Mouse (Mus musculus): Measurements from ENCODE around the gene Ftsj1. TPM values are rescaled to one million over a fixed set of nuclear protein-coding genes. Genes with fewer than 3 reads are reported as not detected.
A peak's percentile ranks its signal among the peaks of the same experiment; 100 is the strongest.

Ftsj1 gene
- polyA plus RNA-seq, 1 experiment from 2014 or later = 55.7 TPM

GRCm38 (mm10) chrX:8206694-8207197 lies 45.5 kb downstream of the Ftsj1 start:
- DNase-seq (ENCODE audit: low spot score) (no peak), ATAC-seq (ENCODE audit: insufficient read depth, low FRiP score, low TSS enrichment) (peak; percentile 25; the same call in 1 of the 2 replicates)
- 19% methylated on average over 11 of the region's 11 CpGs for WGBS
- no peaks in the 10 kb centered on the region for H3K36me3 ChIP-seq (ENCODE audit: control insufficient read depth, insufficient read depth, low read length)
- peak overlapping the region; percentile 46 for H3K4me3 ChIP-seq (ENCODE audit: low read depth, low read length)
- H3K4me1 ChIP-seq (ENCODE audit: control insufficient read depth, insufficient read depth, low read length) = no peaks in the 10 kb centered on the region
- H3K9me3 ChIP-seq (ENCODE audit: control insufficient read depth, low read length) = no peaks in the 10 kb centered on the region
- peak overlapping the region; percentile 3; the same call in 1 of the 2 replicates for H3K9ac ChIP-seq (ENCODE audit: low read length)
- H3K4me2 ChIP-seq (ENCODE audit: low read depth) = peak overlapping the region; percentile 52
- H3K27ac ChIP-seq (ENCODE audit: low read depth, low read length) = no peak overlapping the region
- no peaks in the 10 kb centered on the region for H3K27me3 ChIP-seq (ENCODE audit: control insufficient read depth, insufficient read depth, low read length)

GRCm38 (mm10) chrX:8206015-8206693 lies 46.1 kb downstream of the Ftsj1 start, which contains the start of gene Porcn:
Gene Porcn, minus strand, starts transcription at chrX:8206525.
- H3K36me3 ChIP-seq (ENCODE audit: control insufficient read depth, insufficient read depth, low read length) = no peaks in the 10 kb centered on the region
- peak within 1 kb of the TSS; percentile 63 for H3K9ac ChIP-seq (ENCODE audit: low read length)
- ATAC-seq (ENCODE audit: insufficient read depth, low FRiP score, low TSS enrichment) (peak; percentile 94), DNase-seq (ENCODE audit: low spot score) (peak; percentile 85)
- peak within 1 kb of the TSS; percentile 52 for H3K4me2 ChIP-seq (ENCODE audit: low read depth)
- H3K9me3 ChIP-seq (ENCODE audit: control insufficient read depth, low read length) = no peaks in the 10 kb centered on the region
- no peaks in the 10 kb centered on the region for H3K4me1 ChIP-seq (ENCODE audit: control insufficient read depth, insufficient read depth, low read length)
- WGBS = 11% methylated on average over 45 of the region's 46 CpGs
- H3K27me3 ChIP-seq (ENCODE audit: control insufficient read depth, insufficient read depth, low read length) = no peaks in the 10 kb centered on the region
- H3K27ac ChIP-seq (ENCODE audit: low read depth, low read length) = no peak within 1 kb of the TSS
- H3K4me3 ChIP-seq (ENCODE audit: low read depth, low read length) = peak within 1 kb of the TSS; percentile 46

GRCm38 (mm10) chrX:8205551-8205950 lies 46.7 kb downstream of the Ftsj1 start:
- 44% methylated on average over 7 of the region's 7 CpGs for WGBS
- Histone ChIP-seq H3K27ac (ENCODE audit: low read depth, low read length) (no peak overlapping the region), H3K36me3 (ENCODE audit: control insufficient read depth, insufficient read depth, low read length) (no peaks in the 10 kb centered on the region), H3K4me2 (ENCODE audit: low read depth) (peak overlapping the region; percentile 52), H3K4me3 (ENCODE audit: low read depth, low read length) (peak overlapping the region; percentile 46), H3K27me3 (ENCODE audit: control insufficient read depth, insufficient read depth, low read length) (no peaks in the 10 kb centered on the region), H3K4me1 (ENCODE audit: control insufficient read depth, insufficient read depth, low read length) (no peaks in the 10 kb centered on the region), H3K9me3 (ENCODE audit: control insufficient read depth, low read length) (no peaks in the 10 kb centered on the region), H3K9ac (ENCODE audit: low read length) (no peak overlapping the region; the same call in 1 of the 2 replicates)
- DNase-seq (ENCODE audit: low spot score) (no peak), ATAC-seq (ENCODE audit: insufficient read depth, low FRiP score, low TSS enrichment) (no peak)

- WGBS = 83% methylated on average over 4 of the region's 4 CpGs
- Histone ChIP-seq H3K4me3 (ENCODE audit: low read depth, low read length) (no peak overlapping the region), H3K9ac (ENCODE audit: low read length) (no peak overlapping the region), H3K27me3 (ENCODE audit: control insufficient read depth, insufficient read depth, low read length) (no peaks in the 10 kb centered on the region), H3K27ac (ENCODE audit: low read depth, low read length) (no peak overlapping the region), H3K36me3 (ENCODE audit: control insufficient read depth, insufficient read depth, low read length) (no peaks in the 10 kb centered on the region), H3K9me3 (ENCODE audit: control insufficient read depth, low read length) (no peaks in the 10 kb centered on the region), H3K4me2 (ENCODE audit: low read depth) (peak overlapping the region; percentile 52; the same call in 1 of the 2 replicates), H3K4me1 (ENCODE audit: control insufficient read depth, insufficient read depth, low read length) (no peaks in the 10 kb centered on the region)
- ATAC-seq (ENCODE audit: insufficient read depth, low FRiP score, low TSS enrichment) (no peak), DNase-seq (ENCODE audit: low spot score) (no peak)
Measured at GRCm38 (mm10) chrX:8205088-8205487, 47.1 kb downstream of the Ftsj1 start.

GRCm38 (mm10) chrX:8204076-8204475 lies 48.1 kb downstream of the Ftsj1 start:
- DNase-seq (ENCODE audit: low spot score) (no peak), ATAC-seq (ENCODE audit: insufficient read depth, low FRiP score, low TSS enrichment) (no peak)
- no peak overlapping the region for H3K9ac ChIP-seq (ENCODE audit: low read length)
- no peak overlapping the region for H3K4me3 ChIP-seq (ENCODE audit: low read depth, low read length)
- 83% methylated on average over 10 of the region's 10 CpGs for WGBS
- H3K9me3 ChIP-seq (ENCODE audit: control insufficient read depth, low read length) = no peaks in the 10 kb centered on the region
- H3K36me3 ChIP-seq (ENCODE audit: control insufficient read depth, insufficient read depth, low read length) = no peaks in the 10 kb centered on the region
- no peak overlapping the region for H3K27ac ChIP-seq (ENCODE audit: low read depth, low read length)
- no peak overlapping the region for H3K4me2 ChIP-seq (ENCODE audit: low read depth)
- no peaks in the 10 kb centered on the region for H3K4me1 ChIP-seq (ENCODE audit: control insufficient read depth, insufficient read depth, low read length)
- H3K27me3 ChIP-seq (ENCODE audit: control insufficient read depth, insufficient read depth, low read length) = no peaks in the 10 kb centered on the region

DNA sequence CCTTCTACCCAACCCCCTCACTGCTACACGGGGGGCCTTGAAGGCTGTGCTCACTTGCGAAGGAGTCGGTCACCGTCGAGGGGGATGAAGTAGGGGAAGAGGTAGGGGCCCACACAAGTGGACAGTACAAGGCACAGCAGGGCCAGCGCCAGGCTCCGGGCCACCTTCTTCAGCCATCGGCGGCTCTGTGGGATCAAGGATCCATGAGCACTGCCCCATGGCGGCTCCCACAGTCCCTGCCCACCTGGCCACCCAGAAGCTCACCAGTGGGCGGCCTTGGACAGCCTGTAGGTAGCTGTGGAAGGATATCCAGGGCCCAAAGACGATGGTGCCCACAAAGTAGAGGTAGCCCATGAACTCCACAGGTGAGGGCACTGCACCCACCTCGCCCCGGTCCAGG lies 49.1 kb downstream of the Ftsj1 start:
- ATAC-seq (ENCODE audit: insufficient read depth, low FRiP score, low TSS enrichment) = no peak

GRCm38 (mm10) chrX:8193419-8193723 lies 58.8 kb downstream of the Ftsj1 start, which contains the start of gene Ebp:
Gene Ebp, minus strand, starts transcription at chrX:8193512.
- DNase-seq (ENCODE audit: low spot score) (no peak), ATAC-seq (ENCODE audit: insufficient read depth, low FRiP score, low TSS enrichment) (0 out of 2 replicates have a peak, but pooled peaks have one; percentile 39)
- Histone ChIP-seq H3K36me3 (ENCODE audit: control insufficient read depth, insufficient read depth, low read length) (no peaks in the 10 kb centered on the region), H3K4me1 (ENCODE audit: control insufficient read depth, insufficient read depth, low read length) (no peaks in the 10 kb centered on the region), H3K4me3 (ENCODE audit: low read depth, low read length) (peak within 1 kb of the TSS; percentile 33), H3K9me3 (ENCODE audit: control insufficient read depth, low read length) (no peaks in the 10 kb centered on the region), H3K4me2 (ENCODE audit: low read depth) (peak within 1 kb of the TSS; percentile 52), H3K9ac (ENCODE audit: low read length) (peak within 1 kb of the TSS; percentile 59), H3K27me3 (ENCODE audit: control insufficient read depth, insufficient read depth, low read length) (no peaks in the 10 kb centered on the region), H3K27ac (ENCODE audit: low read depth, low read length) (peak within 1 kb of the TSS; percentile 7; the same call in 1 of the 2 replicates)
- 28% methylated on average over 10 of the region's 10 CpGs for WGBS

More for the DNA sequence above, 49.1 kb downstream of the Ftsj1 start:
- Histone ChIP-seq H3K27me3 (ENCODE audit: control insufficient read depth, insufficient read depth, low read length) (no peaks in the 10 kb centered on the region), H3K9me3 (ENCODE audit: control insufficient read depth, low read length) (no peaks in the 10 kb centered on the region), H3K27ac (ENCODE audit: low read depth, low read length) (no peak overlapping the region), H3K4me3 (ENCODE audit: low read depth, low read length) (no peak overlapping the region), H3K4me2 (ENCODE audit: low read depth) (no peak overlapping the region), H3K9ac (ENCODE audit: low read length) (no peak overlapping the region), H3K4me1 (ENCODE audit: control insufficient read depth, insufficient read depth, low read length) (no peaks in the 10 kb centered on the region), H3K36me3 (ENCODE audit: control insufficient read depth, insufficient read depth, low read length) (no peaks in the 10 kb centered on the region)
- no peak for DNase-seq (ENCODE audit: low spot score)
- WGBS = 83% methylated on average over 14 of the region's 14 CpGs

- H3K4me1 ChIP-seq (ENCODE audit: control insufficient read depth, insufficient read depth, low read length) = no peaks in the 10 kb centered on the region
- 10% methylated on average over 38 of the region's 38 CpGs for WGBS
- DNase-seq (ENCODE audit: low spot score) = peak; percentile 81
- peak overlapping the region; percentile 33 for H3K4me3 ChIP-seq (ENCODE audit: low read depth, low read length)
- peak overlapping the region; percentile 59 for H3K9ac ChIP-seq (ENCODE audit: low read length)
- H3K4me2 ChIP-seq (ENCODE audit: low read depth) = peak overlapping the region; percentile 52
- no peaks in the 10 kb centered on the region for H3K27me3 ChIP-seq (ENCODE audit: control insufficient read depth, insufficient read depth, low read length)
- peak; percentile 98 for ATAC-seq (ENCODE audit: insufficient read depth, low FRiP score, low TSS enrichment)
- H3K36me3 ChIP-seq (ENCODE audit: control insufficient read depth, insufficient read depth, low read length) = no peaks in the 10 kb centered on the region
- H3K9me3 ChIP-seq (ENCODE audit: control insufficient read depth, low read length) = no peaks in the 10 kb centered on the region
- H3K27ac ChIP-seq (ENCODE audit: low read depth, low read length) = peak overlapping the region; percentile 7; the same call in 1 of the 2 replicates
Measured at GRCm38 (mm10) chrX:8192640-8193418, 59.4 kb downstream of the Ftsj1 start.

Measured in neural tube, embryonic 11.5 days (tissue).